8 mouse cellular contexts compared by ENCODE assay signal in genomic region chr6:83215002-83215666, GRCm38 (mm10). TPM values are rescaled to one million over a fixed set of nuclear protein-coding genes. Genes with fewer than 3 reads are reported as not detected.
DNase-seq lines count a peak whose midpoint lies in the region; ATAC-seq lines count a peak whose summit lies in the region.

No protein-coding gene starts in this region.

- ATAC-seq in forebrain, embryonic 14.5 days = peak; percentile 89
- peak; percentile 91 for ATAC-seq in hindbrain, embryonic 14.5 days (ENCODE audit: low FRiP score)

- WGBS in forebrain, embryonic 14.5 days = 18% methylated on average over 7 of the region's 7 CpGs
- 15% methylated on average over 7 of the region's 7 CpGs for WGBS in hindbrain, embryonic 14.5 days

- H3K9me3 ChIP-seq in forebrain, embryonic 14.5 days (replicated peaks; ENCODE audit: control insufficient read depth, low read length) = no peaks in the 10 kb centered on the region
- H3K9me3 ChIP-seq in hindbrain, embryonic 14.5 days (ENCODE audit: control insufficient read depth, low read length) = no peaks in the 10 kb centered on the region

- H3K9ac ChIP-seq in forebrain, embryonic 14.5 days (ENCODE audit: low read length) = no peak overlapping the region
- peak overlapping the region; percentile 41; the same call in 1 of the 2 replicates for H3K9ac ChIP-seq in hindbrain, embryonic 14.5 days

- H3K4me3 ChIP-seq in forebrain, embryonic 14.5 days (ENCODE audit: low read depth, low read length) = no peak overlapping the region
- no peak overlapping the region for H3K4me3 ChIP-seq in hindbrain, embryonic 14.5 days (replicated peaks; ENCODE audit: low read length)

- DNase-seq in left cerebral cortex, adult 18-20 months (ENCODE audit: low spot score in 2 of 2) = peak; percentile 74 to 79
- DNase-seq in left cerebral cortex, adult 11 months (ENCODE audit: low spot score) = no peak
- peak; percentile 64 for DNase-seq in cerebellum, adult 11 months
- peak; percentile 88 for DNase-seq in forebrain, embryonic 14.5 days (ENCODE audit: low spot score)
- peak; percentile 84 for DNase-seq in hindbrain, embryonic 14.5 days (ENCODE audit: low spot score)
- DNase-seq in layer of hippocampus, postnatal 25 days (ENCODE audit: extremely low spot score in 1 of 2, low spot score in 1 of 2) = peak; percentile 67 to 85
- DNase-seq in mesoderm, embryonic 11.5 days (ENCODE audit: low read depth, low spot score) = peak; percentile 79
- DNase-seq in right cerebral cortex, postnatal 4 days = peak; percentile 93

- no peak overlapping the region for H3K4me2 ChIP-seq in forebrain, embryonic 14.5 days (ENCODE audit: low read length)
- no peak overlapping the region for H3K4me2 ChIP-seq in hindbrain, embryonic 14.5 days (replicated peaks)

- H3K27me3 ChIP-seq in forebrain, embryonic 14.5 days (replicated peaks; ENCODE audit: control insufficient read depth, insufficient read depth, low read length) = no peaks in the 10 kb centered on the region
- no peaks in the 10 kb centered on the region for H3K27me3 ChIP-seq in hindbrain, embryonic 14.5 days (ENCODE audit: control insufficient read depth, insufficient read depth, low read length)

- no peaks in the 10 kb centered on the region; the same call in 1 of the 2 replicates for H3K4me1 ChIP-seq in forebrain, embryonic 14.5 days (ENCODE audit: control insufficient read depth, insufficient read depth, low read length)
- H3K4me1 ChIP-seq in hindbrain, embryonic 14.5 days (replicated peaks; ENCODE audit: control insufficient read depth, insufficient read depth, low read length) = no peaks in the 10 kb centered on the region; the same call in 1 of the 2 replicates

- H3K27ac ChIP-seq in forebrain, embryonic 14.5 days (ENCODE audit: low read depth, low read length) = no peak overlapping the region
- no peak overlapping the region for H3K27ac ChIP-seq in hindbrain, embryonic 14.5 days

- H3K36me3 ChIP-seq in forebrain, embryonic 14.5 days (ENCODE audit: control insufficient read depth, insufficient read depth, low read length) = no peaks in the 10 kb centered on the region
- no peaks in the 10 kb centered on the region for H3K36me3 ChIP-seq in hindbrain, embryonic 14.5 days (replicated peaks; ENCODE audit: control insufficient read depth, insufficient read depth)

RNA-seq across cellular contexts. Expression of gene Slc4a5, which starts 4.5 kb away (rescaled TPM):
- total RNA-seq in left cerebral cortex, adult 18-20 months (2021) = under 1 TPM; 0.09 to 0.21 TPM
- 0.63 and 0.78 TPM in 2 replicates for polyA plus RNA-seq in forebrain, embryonic 14.5 days (2014; fragmentation: Nextera tagmentation; extraction: Ambion mirVana)
- polyA plus RNA-seq in hindbrain, embryonic 14.5 days (2014; fragmentation: Nextera tagmentation; extraction: Ambion mirVana) = 3.5 and 4.8 TPM in 2 replicates
- total RNA-seq in layer of hippocampus, postnatal 25 days (2021) = under 1 TPM; 0.30 to 0.66 TPM

RNA-seq across cellular contexts. Expression of gene Dctn1, which starts 49.4 kb away (rescaled TPM):
- total RNA-seq in left cerebral cortex, adult 18-20 months (2021) = 100 to 1,000 TPM; 369 to 374 TPM
- polyA plus RNA-seq in forebrain, embryonic 14.5 days (2014; fragmentation: Nextera tagmentation; extraction: Ambion mirVana) = 101 and 133 TPM in 2 replicates
- 147 and 155 TPM in 2 replicates for polyA plus RNA-seq in hindbrain, embryonic 14.5 days (2014; fragmentation: Nextera tagmentation; extraction: Ambion mirVana)
- total RNA-seq in layer of hippocampus, postnatal 25 days (2021) = 100 to 1,000 TPM; 371 to 399 TPM

RNA-seq across cellular contexts. Expression of gene 1700003E16Rik, which starts 58.9 kb away (rescaled TPM):
- 10 to 100 TPM; 33.9 to 35.7 TPM for total RNA-seq in left cerebral cortex, adult 18-20 months (2021)
- 5.8 and 7.5 TPM in 2 replicates for polyA plus RNA-seq in forebrain, embryonic 14.5 days (2014; fragmentation: Nextera tagmentation; extraction: Ambion mirVana)
- 7.1 and 7.5 TPM in 2 replicates for polyA plus RNA-seq in hindbrain, embryonic 14.5 days (2014; fragmentation: Nextera tagmentation; extraction: Ambion mirVana)
- 10 to 100 TPM; 22.1 to 25.0 TPM for total RNA-seq in layer of hippocampus, postnatal 25 days (2021)

RNA-seq across cellular contexts. Expression of gene Wdr54, which starts 58.9 kb away (rescaled TPM):
- 10 to 100 TPM; 33.0 to 33.3 TPM for total RNA-seq in left cerebral cortex, adult 18-20 months (2021)
- 20.6 and 23.9 TPM in 2 replicates for polyA plus RNA-seq in forebrain, embryonic 14.5 days (2014; fragmentation: Nextera tagmentation; extraction: Ambion mirVana)
- 17.8 and 18.0 TPM in 2 replicates for polyA plus RNA-seq in hindbrain, embryonic 14.5 days (2014; fragmentation: Nextera tagmentation; extraction: Ambion mirVana)
- total RNA-seq in layer of hippocampus, postnatal 25 days (2021) = 10 to 100 TPM; 25.1 to 28.4 TPM
